Mouse (Mus musculus) kidney, adult 8-10 months (tissue): ENCODE data around the gene Slc35f4.

ENCODE experiments used
- DNase-seq, 2 experiments: peaks; one replicate each; pipeline ENCODE4 v3.0.0; 2022

Slc35f4 gene

GRCm38 (mm10) chr14:49277642-49278041 lies 248.2 kb downstream of the Slc35f4 start:
- DNase-seq = no peak

- DNase-seq = no peak
Observed at GRCm38 (mm10) chr14:49275376-49275775, 250.5 kb downstream of the Slc35f4 start.

GRCm38 (mm10) chr14:49265286-49266002 lies 260.4 kb downstream of the Slc35f4 start:
- no peak for DNase-seq
